Mouse (Mus musculus): ENCODE results near the gene Dpp7.

DNA sequence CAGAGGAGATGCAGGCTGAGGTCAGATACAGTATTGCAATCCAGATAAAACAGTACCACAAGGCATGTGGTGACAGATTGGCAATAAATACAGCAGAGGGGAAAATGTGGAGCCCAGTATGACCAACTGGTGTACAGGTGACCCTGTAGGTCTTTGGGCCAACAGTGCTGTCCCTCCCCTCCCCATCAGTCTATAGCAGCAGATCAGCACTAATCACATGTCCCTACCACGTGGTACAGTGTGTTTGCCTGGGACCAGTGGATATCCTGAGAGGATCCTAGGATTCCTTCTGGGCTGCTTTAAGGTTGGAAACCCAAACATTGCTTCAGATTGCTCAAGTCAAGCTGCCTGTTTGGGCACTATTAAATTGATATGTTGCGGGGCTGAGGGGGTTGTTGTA, 22.6 kb downstream of the Dpp7 start:
- TF ChIP-seq EP300 (IDR thresholded peaks at IDR 0.05; ENCODE audit: low read depth) = no peak
- no peak for TF ChIP-seq CTCF (IDR thresholded peaks at IDR 0.05; ENCODE audit: low read depth)

Data from heart, postnatal 0 days (tissue).